Mouse (Mus musculus) stomach, embryonic 15.5 days (tissue): ENCODE results near the gene Olfr455. TPM values are rescaled to one million over a fixed set of nuclear protein-coding genes. Genes with fewer than 3 reads are reported as not detected.

Source experiments
- ATAC-seq: fragments of 200-750 bp; cut with Nextera tagmentation; 2 replicates; pipeline ENCODE4 v1.8.0; 2017; ENCODE audit warnings: low read depth, moderate number of reproducible peaks, moderate TSS enrichment; ENCODE audit not compliant: insufficient read depth, low FRiP score
- H3K27ac ChIP-seq: fragments of 300-500 bp; sonication (generic); 2 replicates; pipeline ENCODE4 v1.5.1; 2015; ENCODE audit warnings: mild to moderate bottlenecking, inconsistent platforms
- H3K27me3 ChIP-seq: fragments of 300-500 bp; sonication (generic); replicated peaks from 2 replicates; pipeline ENCODE4 v1.6.1; 2015; ENCODE audit warnings: inconsistent platforms
- H3K36me3 ChIP-seq: fragments of 300-500 bp; sonication (generic); 2 replicates; pipeline ENCODE4 v1.6.1; 2015; ENCODE audit warnings: inconsistent platforms
- H3K4me1 ChIP-seq: fragments of 300-500 bp; sonication (generic); 2 replicates; pipeline ENCODE4 v1.6.1; 2015; ENCODE audit warnings: inconsistent platforms
- H3K4me2 ChIP-seq: fragments of 300-500 bp; sonication (generic); 2 replicates; pipeline ENCODE4 v1.6.1; 2015; ENCODE audit warnings: mild to moderate bottlenecking, inconsistent platforms
- H3K4me3 ChIP-seq: fragments of 300-500 bp; sonication (generic); replicated peaks from 2 replicates; pipeline ENCODE4 v1.5.1; 2015; ENCODE audit warnings: inconsistent platforms
- H3K9ac ChIP-seq: fragments of 300-500 bp; sonication (generic); 2 replicates; pipeline ENCODE4 v1.6.1; 2015; ENCODE audit warnings: inconsistent platforms
- H3K9me3 ChIP-seq: fragments of 300-500 bp; sonication (generic); 2 replicates; pipeline ENCODE4 v1.6.1; 2016; ENCODE audit warnings: inconsistent platforms
- WGBS: fragments of 180-500 bp; shearing (Covaris S2); methylation state at CpG from one replicate; pipeline ENCODE4 v1.1.7; 2015; 5-methylcytosine and 5-hydroxymethylcytosine counted together
- polyA plus RNA-seq: library from polyadenylated mRNA; unstranded; fragments of >200 nt; fragmentation: Nextera tagmentation; extraction: Ambion mirVana; gene quantifications from 2 replicates; pipeline ENCODE4 v1.2.1, GENCODE M21; 2015

The Olfr455 gene
- polyA plus RNA-seq, 1 experiment from 2014 or later, result not detected

DNA sequence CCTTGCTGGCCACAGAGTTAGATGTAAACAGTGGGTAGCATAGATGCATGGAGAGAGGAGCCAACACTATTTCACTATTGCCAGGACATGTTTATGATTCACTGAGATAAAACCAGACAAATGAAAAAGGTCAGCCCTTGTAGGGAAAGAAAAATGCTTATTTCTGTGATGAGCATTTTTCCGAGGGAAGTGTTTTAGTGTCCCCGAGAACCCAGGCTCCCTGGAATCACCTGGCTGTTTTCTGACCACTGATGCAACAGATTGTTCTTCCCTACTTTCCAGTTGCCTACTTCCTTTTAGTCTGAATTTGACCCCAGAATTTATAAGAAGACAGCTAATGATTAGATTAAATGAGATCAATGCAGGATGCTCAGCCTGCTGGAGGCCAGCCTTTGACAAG is 1.2 kb downstream of the Olfr455 start:
- no peak for ATAC-seq
- Histone ChIP-seq H3K27ac (no peak overlapping the region), H3K4me3 (no peak overlapping the region), H3K9ac (no peak overlapping the region), H3K4me2 (no peak overlapping the region), H3K36me3 (no peaks in the 10 kb centered on the region), H3K4me1 (no peaks in the 10 kb centered on the region), H3K27me3 (no peaks in the 10 kb centered on the region), H3K9me3 (no peaks in the 10 kb centered on the region)
- 61% methylated on average over 2 of the region's 2 CpGs for WGBS

DNA sequence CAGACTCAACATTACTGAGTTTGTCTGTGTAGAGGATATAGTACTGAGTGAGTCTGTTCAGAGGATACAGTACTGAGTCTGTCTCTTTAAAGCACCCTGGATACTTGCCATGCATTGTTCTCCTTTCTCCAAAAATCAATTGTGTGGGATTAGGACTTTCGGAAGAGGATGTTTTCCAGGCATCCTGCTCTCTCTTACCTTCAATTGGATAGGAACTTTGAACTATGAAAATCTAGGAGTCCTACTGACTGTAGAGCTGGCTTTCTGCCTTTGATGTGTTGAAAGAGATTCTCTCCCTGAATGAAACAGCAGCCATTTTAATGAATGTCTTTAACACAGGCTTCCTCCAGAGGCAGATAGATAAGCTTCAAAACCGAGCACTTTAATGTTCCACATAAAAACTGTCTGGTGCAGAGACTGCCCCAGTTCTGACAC is 1.9 kb downstream of the Olfr455 start:
- H3K9me3 ChIP-seq, result no peaks in the 10 kb centered on the region
- no peaks in the 10 kb centered on the region for H3K4me1 ChIP-seq
- ATAC-seq, result no peak
- no peak overlapping the region for H3K27ac ChIP-seq
- H3K4me2 ChIP-seq, result no peak overlapping the region
- no peak overlapping the region for H3K4me3 ChIP-seq
- H3K27me3 ChIP-seq, result no peaks in the 10 kb centered on the region
- H3K36me3 ChIP-seq, result no peaks in the 10 kb centered on the region
- no peak overlapping the region for H3K9ac ChIP-seq
- 31% methylated on average over 2 of the region's 2 CpGs for WGBS

DNA sequence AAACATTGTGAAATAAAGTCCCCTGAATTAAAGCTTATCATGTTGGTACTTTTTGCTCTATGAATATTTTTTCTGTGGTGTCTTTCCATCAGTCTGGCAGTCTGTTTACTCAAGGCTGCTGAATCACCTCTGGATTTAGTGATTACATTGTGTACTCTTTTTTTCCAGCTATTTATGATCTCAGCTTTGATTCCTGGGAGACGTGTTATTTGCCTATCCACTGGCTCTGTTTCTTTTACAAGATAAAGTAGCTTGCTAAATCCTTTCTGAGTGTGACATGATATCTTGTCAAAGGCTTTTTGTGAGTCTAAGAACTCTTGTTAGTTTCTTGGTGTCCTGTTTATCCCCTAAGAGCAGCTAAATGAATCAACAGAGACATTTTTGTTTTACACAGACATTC is 2.5 kb downstream of the Olfr455 start:
- no peak overlapping the region for H3K4me2 ChIP-seq
- ATAC-seq, result no peak
- H3K9ac ChIP-seq, result no peak overlapping the region
- no peaks in the 10 kb centered on the region for H3K4me1 ChIP-seq
- no peaks in the 10 kb centered on the region for H3K9me3 ChIP-seq
- H3K27me3 ChIP-seq, result no peaks in the 10 kb centered on the region
- H3K4me3 ChIP-seq, result no peak overlapping the region
- WGBS, result 24% methylated on average over 1 of the region's 1 CpGs
- H3K36me3 ChIP-seq, result no peaks in the 10 kb centered on the region
- no peak overlapping the region for H3K27ac ChIP-seq

- H3K4me3 ChIP-seq, result no peak overlapping the region
- no peaks in the 10 kb centered on the region for H3K9me3 ChIP-seq
- H3K9ac ChIP-seq, result no peak overlapping the region
- no peak overlapping the region for H3K4me2 ChIP-seq
- H3K4me1 ChIP-seq, result no peaks in the 10 kb centered on the region
- no peak for ATAC-seq
- H3K27ac ChIP-seq, result no peak overlapping the region
- no peaks in the 10 kb centered on the region for H3K36me3 ChIP-seq
- H3K27me3 ChIP-seq, result no peaks in the 10 kb centered on the region
- 48% methylated on average over 4 of the region's 4 CpGs for WGBS
These were observed 5.1 kb downstream of the Olfr455 start for GRCm38 (mm10) chr6:42542036-42543031.

DNA sequence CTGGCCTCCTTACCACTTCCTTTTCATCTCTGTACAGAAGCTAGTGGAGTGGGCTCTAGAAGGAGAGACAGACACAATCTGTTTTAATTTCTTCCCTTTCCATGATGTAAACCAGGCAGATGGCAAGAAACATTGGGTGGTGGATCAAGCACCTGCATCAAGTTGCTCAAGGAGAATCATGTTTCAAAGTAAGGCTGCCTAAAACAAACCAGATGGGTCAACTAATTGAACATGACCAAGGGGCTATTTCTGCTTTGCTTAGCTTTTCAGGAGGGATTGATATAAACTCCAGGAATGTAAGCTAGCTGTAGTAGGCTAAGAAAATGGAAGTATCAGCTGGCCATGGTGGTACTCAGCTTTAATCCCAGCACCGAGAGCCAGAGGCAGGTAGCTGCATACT is 6.7 kb downstream of the Olfr455 start:
- H3K4me3 ChIP-seq, result no peak overlapping the region
- H3K36me3 ChIP-seq, result no peaks in the 10 kb centered on the region
- no peaks in the 10 kb centered on the region for H3K27me3 ChIP-seq
- H3K9ac ChIP-seq, result no peak overlapping the region
- 79% methylated on average over 1 of the region's 1 CpGs for WGBS
- ATAC-seq, result no peak
- H3K27ac ChIP-seq, result no peak overlapping the region
- no peaks in the 10 kb centered on the region for H3K4me1 ChIP-seq
- no peak overlapping the region for H3K4me2 ChIP-seq
- H3K9me3 ChIP-seq, result no peaks in the 10 kb centered on the region

DNA sequence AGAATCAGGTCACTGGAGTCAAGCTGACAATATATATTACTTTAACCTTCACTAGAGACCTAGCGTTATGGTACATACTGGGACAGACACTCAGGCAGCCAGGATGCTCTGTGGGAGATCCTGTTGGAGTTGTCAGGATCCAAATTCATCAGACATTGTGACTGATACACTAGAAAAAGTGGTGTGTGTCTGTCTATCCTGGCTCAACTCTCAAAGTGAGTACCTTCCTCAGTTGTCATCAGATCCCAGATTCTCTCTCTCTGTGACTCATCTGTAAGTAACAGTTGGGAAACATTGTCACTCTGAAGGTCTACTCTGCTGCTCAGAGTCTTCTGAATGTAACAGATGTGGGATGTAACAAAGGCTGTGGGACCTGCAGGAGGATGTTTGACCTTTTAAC is 7.7 kb downstream of the Olfr455 start:
- Histone ChIP-seq H3K9me3 (no peaks in the 10 kb centered on the region), H3K4me1 (no peaks in the 10 kb centered on the region), H3K4me3 (no peak overlapping the region), H3K27ac (no peak overlapping the region), H3K36me3 (no peaks in the 10 kb centered on the region), H3K27me3 (no peaks in the 10 kb centered on the region), H3K9ac (no peak overlapping the region), H3K4me2 (no peak overlapping the region)
- 76% methylated on average over 1 of the region's 1 CpGs for WGBS
- no peak for ATAC-seq

- ATAC-seq, result no peak
- H3K27me3 ChIP-seq, result no peaks in the 10 kb centered on the region
- no peak overlapping the region for H3K9ac ChIP-seq
- no peaks in the 10 kb centered on the region for H3K4me1 ChIP-seq
- WGBS, result 58% methylated on average over 1 of the region's 1 CpGs
- no peak overlapping the region for H3K27ac ChIP-seq
- H3K4me2 ChIP-seq, result no peak overlapping the region
- H3K36me3 ChIP-seq, result no peaks in the 10 kb centered on the region
- H3K4me3 ChIP-seq, result no peak overlapping the region
- H3K9me3 ChIP-seq, result no peaks in the 10 kb centered on the region
These were observed 33.9 kb downstream of the Olfr455 start for GRCm38 (mm10) chr6:42513461-42513860.

DNA sequence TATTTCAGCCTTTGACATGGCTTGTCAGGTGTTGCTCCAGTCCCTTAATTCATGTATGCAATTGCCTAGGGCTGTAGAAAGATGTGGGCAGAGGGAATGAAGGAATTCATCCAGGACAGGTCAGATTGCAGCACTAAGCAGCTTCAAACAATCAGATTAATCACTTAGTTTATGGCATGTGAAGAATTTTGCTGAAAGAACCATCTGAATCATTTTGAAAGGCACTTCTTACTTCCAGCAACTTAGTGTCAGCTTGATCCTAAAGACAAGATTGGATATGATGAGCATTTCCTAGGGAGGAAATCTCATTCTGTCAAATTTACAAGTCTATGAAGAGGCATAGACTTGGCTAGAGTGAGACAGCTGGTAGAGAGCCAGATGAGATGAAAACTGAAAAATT is 38.1 kb downstream of the Olfr455 start:
- Histone ChIP-seq H3K4me2 (no peak overlapping the region), H3K27ac (no peak overlapping the region), H3K36me3 (no peaks in the 10 kb centered on the region), H3K4me3 (no peak overlapping the region), H3K4me1 (no peaks in the 10 kb centered on the region), H3K9me3 (no peaks in the 10 kb centered on the region), H3K9ac (no peak overlapping the region), H3K27me3 (no peaks in the 10 kb centered on the region)
- no peak for ATAC-seq

DNA sequence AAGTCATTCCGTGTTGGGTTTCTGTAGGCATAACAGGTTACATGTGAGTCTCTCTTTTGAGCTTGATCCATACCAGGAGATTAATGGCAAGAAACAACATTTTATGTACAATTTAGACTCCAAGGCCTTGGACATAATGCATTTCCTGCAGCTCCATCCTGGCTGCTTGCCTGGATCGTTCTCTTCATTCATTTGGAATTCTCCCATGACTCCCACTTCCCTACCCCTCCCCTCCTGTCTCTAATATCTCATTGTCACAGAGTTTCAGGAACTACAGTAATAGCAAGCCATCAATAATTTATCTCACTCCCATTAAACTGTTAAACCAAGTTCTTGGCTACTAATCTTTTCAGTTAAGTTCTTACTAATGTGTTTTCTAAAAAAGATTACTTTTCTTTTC is 43.9 kb downstream of the Olfr455 start:
- Histone ChIP-seq H3K9me3 (no peaks in the 10 kb centered on the region), H3K9ac (no peak overlapping the region), H3K27me3 (no peaks in the 10 kb centered on the region), H3K4me2 (no peak overlapping the region), H3K4me3 (no peak overlapping the region), H3K27ac (no peak overlapping the region), H3K36me3 (no peaks in the 10 kb centered on the region), H3K4me1 (no peaks in the 10 kb centered on the region)
- WGBS, result 46% methylated on average over 2 of the region's 2 CpGs
- ATAC-seq, result no peak

DNA sequence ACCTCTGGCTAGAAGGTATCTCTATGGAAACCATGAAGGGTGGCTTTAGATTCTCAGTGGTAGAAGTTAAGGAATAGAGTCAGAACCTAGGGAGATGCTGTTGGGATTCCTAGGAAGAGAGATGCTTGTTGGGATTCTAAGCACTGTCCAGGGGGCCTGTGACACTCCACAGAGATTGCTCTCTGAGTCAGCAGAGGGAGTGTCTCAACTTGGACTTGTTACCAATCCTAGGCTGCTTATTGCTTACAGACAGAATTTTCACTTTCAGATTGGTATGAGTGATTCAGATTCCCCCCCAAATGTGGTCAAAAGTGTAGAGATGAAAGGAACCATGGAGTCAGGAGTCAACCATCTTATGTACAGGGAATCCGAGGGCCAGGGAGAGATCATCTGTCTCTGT is 57.7 kb downstream of the Olfr455 start:
- Histone ChIP-seq H3K27me3 (no peaks in the 10 kb centered on the region), H3K36me3 (no peaks in the 10 kb centered on the region), H3K9ac (no peak overlapping the region), H3K4me2 (no peak overlapping the region), H3K4me3 (no peak overlapping the region), H3K27ac (no peak overlapping the region), H3K4me1 (no peaks in the 10 kb centered on the region), H3K9me3 (no peaks in the 10 kb centered on the region)
- ATAC-seq, result no peak
- 54% methylated on average over 1 of the region's 1 CpGs for WGBS

- 88% methylated on average over 1 of the region's 1 CpGs for WGBS
- ATAC-seq, result no peak
- Histone ChIP-seq H3K4me1 (no peaks in the 10 kb centered on the region), H3K9me3 (no peaks in the 10 kb centered on the region), H3K27me3 (no peaks in the 10 kb centered on the region), H3K9ac (no peak within 1 kb of the TSS), H3K4me3 (no peak within 1 kb of the TSS), H3K4me2 (no peak within 1 kb of the TSS), H3K27ac (no peak within 1 kb of the TSS), H3K36me3 (no peaks in the 10 kb centered on the region)
These were observed 60.3 kb downstream of the Olfr455 start, which contains the start of gene Olfr456 for GRCm38 (mm10) chr6:42487114-42487513. Gene Olfr456 (minus strand): TSS chr6:42487214.
